In the genomic region with DNA sequence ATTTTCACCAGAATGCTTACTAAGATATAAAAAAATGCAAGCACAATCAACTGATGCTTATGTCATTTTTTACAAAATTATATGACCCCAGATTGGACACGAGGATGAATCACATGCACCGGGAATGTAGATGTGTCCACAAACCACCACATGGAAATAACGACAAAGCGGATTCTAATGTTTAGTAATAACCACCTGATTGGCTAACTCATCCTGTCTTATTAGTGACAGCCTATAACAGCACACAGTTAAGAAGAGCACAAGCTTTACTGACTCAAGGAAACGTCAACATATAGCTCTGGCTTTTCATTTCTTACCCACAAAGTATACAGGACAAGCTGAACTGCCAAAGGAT, we compare ENCODE assay signal across 8 mouse cellular contexts.
DNase-seq lines count a peak whose midpoint lies in the region; ATAC-seq and TF ChIP-seq lines count a peak whose summit lies in the region.

No protein-coding gene starts in this region.

- DNase-seq in heart, adult 9 months (ENCODE audit: low spot score in 2 of 2), result no peak
- DNase-seq in intestine, embryonic 14.5 days (ENCODE audit: low spot score), result no peak
- DNase-seq in adrenal gland, postnatal 10 days, result no peak
- no peak for DNase-seq in right cerebral cortex, postnatal 4 days

- H3K4me2 ChIP-seq in heart, embryonic 15.5 days, result peak overlapping the region; percentile 67
- H3K4me2 ChIP-seq in intestine, embryonic 14.5 days (ENCODE audit: low read length), result peak overlapping the region; percentile 34
- H3K4me2 ChIP-seq in midbrain, embryonic 15.5 days, result peak overlapping the region; percentile 46

- TF ChIP-seq POLR2A in cortical plate, adult 2 months (IDR thresholded peaks at IDR 0.05; ENCODE audit: extremely low read depth, insufficient read depth, low read length), result no peak

- peak overlapping the region; percentile 42 for H3K4me3 ChIP-seq in heart, embryonic 15.5 days
- peak overlapping the region; percentile 30; the same call in 1 of the 2 replicates for H3K4me3 ChIP-seq in cortical plate, adult 2 months (ENCODE audit: insufficient read depth, low read length)
- peak overlapping the region; percentile 12; the same call in 1 of the 2 replicates for H3K4me3 ChIP-seq in intestine, embryonic 14.5 days (ENCODE audit: low read depth, low read length)
- H3K4me3 ChIP-seq in midbrain, embryonic 15.5 days, result peak overlapping the region; percentile 32

- peaks cover 55% of the 10 kb centered on the region for H3K4me1 ChIP-seq in heart, embryonic 15.5 days (replicated peaks)
- peaks cover 9% of the 10 kb centered on the region; the same call in 1 of the 2 replicates for H3K4me1 ChIP-seq in cortical plate, adult 2 months (ENCODE audit: control insufficient read depth, insufficient read depth, low read length)
- H3K4me1 ChIP-seq in intestine, embryonic 14.5 days (replicated peaks; ENCODE audit: control insufficient read depth, insufficient read depth, low read length), result peaks cover 38% of the 10 kb centered on the region
- H3K4me1 ChIP-seq in midbrain, embryonic 15.5 days, result peaks cover 74% of the 10 kb centered on the region

- H3K9ac ChIP-seq in heart, embryonic 15.5 days, result no peak overlapping the region
- H3K9ac ChIP-seq in intestine, embryonic 14.5 days (ENCODE audit: low read length), result no peak overlapping the region
- peak overlapping the region; percentile 41 for H3K9ac ChIP-seq in midbrain, embryonic 15.5 days

- no peak overlapping the region for H3K27ac ChIP-seq in heart, embryonic 15.5 days
- no peak overlapping the region for H3K27ac ChIP-seq in cortical plate, adult 2 months (ENCODE audit: insufficient read depth, low read length)
- no peak overlapping the region for H3K27ac ChIP-seq in intestine, embryonic 14.5 days (ENCODE audit: low read depth)
- H3K27ac ChIP-seq in midbrain, embryonic 15.5 days, result peak overlapping the region; percentile 75

- no peaks in the 10 kb centered on the region for H3K36me3 ChIP-seq in heart, embryonic 15.5 days
- no peaks in the 10 kb centered on the region for H3K36me3 ChIP-seq in intestine, embryonic 14.5 days (ENCODE audit: control insufficient read depth, insufficient read depth, low read length)
- no peaks in the 10 kb centered on the region for H3K36me3 ChIP-seq in midbrain, embryonic 15.5 days (replicated peaks)

- no peak for TF ChIP-seq CTCF in cortical plate, adult 2 months (IDR thresholded peaks at IDR 0.05; ENCODE audit: extremely low read depth, insufficient read depth, low read length)

- no peaks in the 10 kb centered on the region for H3K9me3 ChIP-seq in heart, embryonic 15.5 days (replicated peaks)
- no peaks in the 10 kb centered on the region for H3K9me3 ChIP-seq in intestine, embryonic 14.5 days (ENCODE audit: control insufficient read depth, low read length)
- no peaks in the 10 kb centered on the region for H3K9me3 ChIP-seq in midbrain, embryonic 15.5 days

- H3K27me3 ChIP-seq in heart, embryonic 15.5 days, result no peaks in the 10 kb centered on the region
- H3K27me3 ChIP-seq in intestine, embryonic 14.5 days (replicated peaks; ENCODE audit: control insufficient read depth, insufficient read depth, low read length), result no peaks in the 10 kb centered on the region
- H3K27me3 ChIP-seq in midbrain, embryonic 15.5 days (replicated peaks), result no peaks in the 10 kb centered on the region

- no peak for ATAC-seq in heart, embryonic 15.5 days (replicated peaks; ENCODE audit: insufficient number of reproducible peaks, insufficient read depth, low FRiP score, low read depth)
- ATAC-seq in intestine, embryonic 14.5 days (replicated peaks; ENCODE audit: low FRiP score, low TSS enrichment, low read depth), result no peak
- peak; percentile 46 for ATAC-seq in midbrain, embryonic 15.5 days (replicated peaks)
- ATAC-seq in cerebellum, adult (ENCODE audit: insufficient number of reproducible peaks, low FRiP score, low TSS enrichment), result no peak

- WGBS in heart, embryonic 15.5 days, result 15% methylated on average over 5 of the region's 5 CpGs
- 14% methylated on average over 5 of the region's 5 CpGs for WGBS in intestine, embryonic 14.5 days
- WGBS in midbrain, embryonic 15.5 days, result 12% methylated on average over 5 of the region's 5 CpGs
